14 mouse cellular contexts compared by ENCODE assay signal in genomic region chr15:25669283-25670247, GRCm38 (mm10). TPM values are rescaled to one million over a fixed set of nuclear protein-coding genes. Genes with fewer than 3 reads are reported as not detected.
DNase-seq lines count a peak whose midpoint lies in the region; ATAC-seq and TF ChIP-seq lines count a peak whose summit lies in the region.
"Had no signal": no experiment of that assay in that cellular context is flagged by ENCODE, and none has a peak within 500 bp of the region (broad histone marks: within the 10 kb centered on the region; RNA-seq: fewer than 3 reads in every experiment).

No protein-coding gene starts in this region.

- H3K27me3 ChIP-seq in intestine, embryonic 16.5 days (replicated peaks; ENCODE audit: control insufficient read depth, insufficient read depth, low read length): no peaks in the 10 kb centered on the region
- no peaks in the 10 kb centered on the region for H3K27me3 ChIP-seq in intestine, postnatal 0 days (replicated peaks; ENCODE audit: control insufficient read depth, insufficient read depth, low read length)
- H3K27me3 ChIP-seq in spleen, adult 2 months (ENCODE audit: control insufficient read depth, insufficient read depth, low read length): no peaks in the 10 kb centered on the region
- peaks cover 12% of the 10 kb centered on the region for H3K27me3 ChIP-seq in heart, embryonic 10.5 days (ENCODE audit: insufficient read depth, poor library complexity, severe bottlenecking)
- H3K27me3 ChIP-seq: liver, embryonic 12.5 days had no signal

- no peak for DNase-seq in spleen, adult 2 months (ENCODE audit: low read depth in 1 of 2, low spot score in 2 of 2)
- DNase-seq in spleen, postnatal 10 days (ENCODE audit: low spot score in 2 of 2): no peak
- DNase-seq in gastrocnemius, postnatal 10 days: peak; percentile 30
- DNase-seq in retina, postnatal 7 days (ENCODE audit: low read depth, low spot score): peak; percentile 13
- no peak for DNase-seq in heart, embryonic 10.5 days (ENCODE audit: low spot score)
- no peak for DNase-seq in heart, postnatal 4 days
- DNase-seq: cerebellum, postnatal 36 days; heart, adult 11 months; kidney, adult 11 months; lung, postnatal 4 days had no signal

- peaks cover 14% of the 10 kb centered on the region; the same call in 1 of the 2 replicates for H3K4me1 ChIP-seq in intestine, embryonic 16.5 days (ENCODE audit: control insufficient read depth, insufficient read depth, low read length)
- no peaks in the 10 kb centered on the region for H3K4me1 ChIP-seq in intestine, postnatal 0 days (replicated peaks; ENCODE audit: control insufficient read depth, insufficient read depth, low read length)
- H3K4me1 ChIP-seq in spleen, adult 2 months (ENCODE audit: control insufficient read depth, insufficient read depth, insufficient read length): no peaks in the 10 kb centered on the region
- peaks cover 25% of the 10 kb centered on the region for H3K4me1 ChIP-seq in heart, embryonic 10.5 days

- 0 out of 2 replicates have a peak, but pooled peaks have one; percentile 14 for ATAC-seq in intestine, embryonic 16.5 days
- no peak for ATAC-seq in intestine, postnatal 0 days
- ATAC-seq: activated CD4-positive, CD25-positive, alpha-beta regulatory T cell, adult 4 months; liver, embryonic 12.5 days had no signal

- TF ChIP-seq POLR2A in spleen, adult 2 months (IDR thresholded peaks at IDR 0.05; ENCODE audit: low read depth, low read length): no peak

- no peak overlapping the region for H3K27ac ChIP-seq in intestine, embryonic 16.5 days (ENCODE audit: low read length)
- no peak overlapping the region for H3K27ac ChIP-seq in intestine, postnatal 0 days (ENCODE audit: low read depth, low read length)
- H3K27ac ChIP-seq in spleen, adult 2 months (ENCODE audit: insufficient read depth, low read length): 0 out of 2 replicates have a peak overlapping the region, but pooled peaks have one; percentile 12
- no peak overlapping the region for H3K27ac ChIP-seq in heart, embryonic 10.5 days
- H3K27ac ChIP-seq: liver, embryonic 12.5 days had no signal

- 49% methylated on average over 16 of the region's 16 CpGs for WGBS in intestine, embryonic 16.5 days
- WGBS in intestine, postnatal 0 days: 57% methylated on average over 16 of the region's 16 CpGs
- WGBS in spleen, adult 2 months: 81% methylated on average over 16 of the region's 16 CpGs
- 62% methylated on average over 16 of the region's 16 CpGs for WGBS in heart, embryonic 10.5 days

- no peaks in the 10 kb centered on the region for H3K9me3 ChIP-seq in intestine, embryonic 16.5 days (ENCODE audit: control insufficient read depth, low read length)
- no peaks in the 10 kb centered on the region for H3K9me3 ChIP-seq in intestine, postnatal 0 days (ENCODE audit: control insufficient read depth)
- no peaks in the 10 kb centered on the region for H3K9me3 ChIP-seq in heart, embryonic 10.5 days
- H3K9me3 ChIP-seq: liver, embryonic 12.5 days had no signal

- no peak overlapping the region for H3K4me2 ChIP-seq in intestine, embryonic 16.5 days (ENCODE audit: low read depth, low read length)
- no peak overlapping the region for H3K4me2 ChIP-seq in intestine, postnatal 0 days (replicated peaks; ENCODE audit: low read depth)
- H3K4me2 ChIP-seq: liver, embryonic 12.5 days had no signal

- H3K9ac ChIP-seq in intestine, embryonic 16.5 days (ENCODE audit: low read depth, low read length): no peak overlapping the region
- H3K9ac ChIP-seq in intestine, postnatal 0 days (ENCODE audit: low read depth, low read length): no peak overlapping the region
- H3K9ac ChIP-seq: liver, embryonic 12.5 days had no signal

- TF ChIP-seq CTCF in intestine, postnatal 0 days (IDR thresholded peaks at IDR 0.05; ENCODE audit: low read depth): no peak
- no peak for TF ChIP-seq CTCF in spleen, adult 2 months (IDR thresholded peaks at IDR 0.05; ENCODE audit: extremely low read depth, insufficient read depth, insufficient read length, insufficient replicate concordance)

- H3K36me3 ChIP-seq in intestine, embryonic 16.5 days (ENCODE audit: control insufficient read depth, insufficient read depth, low read length): peaks cover 4% of the 10 kb centered on the region; the same call in 1 of the 2 replicates
- peaks cover 12% of the 10 kb centered on the region; the same call in 1 of the 2 replicates for H3K36me3 ChIP-seq in intestine, postnatal 0 days (ENCODE audit: control insufficient read depth, insufficient read depth)
- H3K36me3 ChIP-seq in spleen, adult 2 months (ENCODE audit: control insufficient read depth, insufficient read depth, low read length): no peaks in the 10 kb centered on the region
- peaks cover 12% of the 10 kb centered on the region; the same call in 1 of the 2 replicates for H3K36me3 ChIP-seq in heart, embryonic 10.5 days

- H3K4me3 ChIP-seq in intestine, embryonic 16.5 days (ENCODE audit: low read length): no peak overlapping the region
- no peak overlapping the region for H3K4me3 ChIP-seq in intestine, postnatal 0 days (ENCODE audit: low read depth, low read length)
- H3K4me3 ChIP-seq in spleen, adult 2 months (ENCODE audit: extremely low read depth, insufficient read depth, insufficient read length): no peak overlapping the region
- no peak overlapping the region for H3K4me3 ChIP-seq in heart, embryonic 10.5 days
- H3K4me3 ChIP-seq: liver, embryonic 12.5 days had no signal

RNA-seq across cellular contexts. Expression of gene Myo10, which starts 47.2 kb away (rescaled TPM):
- 17.7 and 19.2 TPM in 2 replicates for polyA plus RNA-seq in intestine, embryonic 16.5 days (2015; fragmentation: Nextera tagmentation; extraction: Ambion mirVana)
- 9.5 and 11.8 TPM in 2 replicates for polyA plus RNA-seq in intestine, postnatal 0 days (2015; fragmentation: Nextera tagmentation; extraction: Ambion mirVana)
- 14.1 and 14.6 TPM in 2 replicates for polyA plus RNA-seq in spleen, adult 2 months (2012; rRNA removed)
- total RNA-seq in gastrocnemius, postnatal 10 days (2021): 10 to 100 TPM; 63.8 to 70.8 TPM
- polyA plus RNA-seq in heart, embryonic 10.5 days (2016; fragmentation: Nextera tagmentation; extraction: Ambion mirVana): 14.4 and 21.0 TPM in 2 replicates
- total RNA-seq in heart, postnatal 4 days (2021): 10 to 100 TPM; 36.9 to 43.8 TPM

Comparison
In these comparisons a context has a peak if more than half of its experiments do, and no peak if none do; other contexts are left out.
1. DNase-seq: peak in gastrocnemius, postnatal 10 days (single experiment) and retina, postnatal 7 days (single experiment); none in spleen, adult 2 months (0 of 2), spleen, postnatal 10 days (0 of 2), heart, embryonic 10.5 days (single experiment) and heart, postnatal 4 days (single experiment).